Mouse (Mus musculus) liver, postnatal 0 days (tissue): ENCODE data around the gene Pomgnt2. TPM values are rescaled to one million over a fixed set of nuclear protein-coding genes. Genes with fewer than 3 reads are reported as not detected.
A peak's percentile ranks its signal among the peaks of the same experiment; 100 is the strongest.

ENCODE experiments used
- ATAC-seq: fragments of 200-750 bp; cut with Nextera tagmentation; 2 replicates; pipeline ENCODE4 v1.8.0; 2017; ENCODE audit warnings: mild to moderate bottlenecking, moderate library complexity
- DNase-seq: peaks from one replicate; pipeline ENCODE4 v3.0.0-alpha.2; 2016
- H3K27ac ChIP-seq: fragments of 300-500 bp; sonication (generic); 2 replicates; pipeline ENCODE4 v1.5.1; 2014; ENCODE audit warnings: antibody characterized with exemption, moderate library complexity, mild to moderate bottlenecking, low read depth
- H3K27me3 ChIP-seq: fragments of 300-500 bp; sonication (generic); 2 replicates; pipeline ENCODE4 v1.6.1; 2014; ENCODE audit warnings: low read length, control low read depth, mixed read lengths; ENCODE audit not compliant: insufficient read depth
- H3K36me3 ChIP-seq: fragments of 300-500 bp; sonication (generic); replicated peaks from 2 replicates; pipeline ENCODE4 v1.6.1; 2014; ENCODE audit warnings: mild to moderate bottlenecking, control low read depth, low read length, moderate library complexity, mixed read lengths; ENCODE audit not compliant: insufficient read depth
- H3K4me1 ChIP-seq: fragments of 300-500 bp; sonication (generic); 2 replicates; pipeline ENCODE4 v1.6.1; 2014; ENCODE audit warnings: antibody characterized with exemption, mild to moderate bottlenecking, control low read depth; ENCODE audit not compliant: insufficient read depth
- H3K4me2 ChIP-seq: fragments of 300-500 bp; sonication (generic); 2 replicates; pipeline ENCODE4 v1.6.1; 2014; ENCODE audit warnings: low read depth, mild to moderate bottlenecking, low read length, moderate library complexity, mixed read lengths
- H3K4me3 ChIP-seq: fragments of 300-500 bp; sonication (generic); 2 replicates; pipeline ENCODE4 v1.5.1; 2014; ENCODE audit warnings: low read depth, low read length
- H3K9ac ChIP-seq: fragments of 300-500 bp; sonication (generic); replicated peaks from 2 replicates; pipeline ENCODE4 v1.6.1; 2014; ENCODE audit warnings: mild to moderate bottlenecking, moderate library complexity
- H3K9me3 ChIP-seq: fragments of 300-500 bp; sonication (generic); 2 replicates; pipeline ENCODE4 v1.6.1; 2016; ENCODE audit warnings: mild to moderate bottlenecking, control low read depth, low read length, mixed read lengths
- CTCF ChIP-seq: sonication (generic); IDR thresholded peaks from 2 replicates; pipeline ENCODE4 v1.5.1; 2016; ENCODE audit warnings: antibody characterized with exemption, low read depth
- EP300 ChIP-seq: IDR thresholded peaks from 2 replicates; pipeline ENCODE4 v1.6.1; 2016; ENCODE audit warnings: antibody characterized with exemption, low read depth, mild to moderate bottlenecking
- WGBS: fragments of 180-500 bp; shearing (Covaris S2); extraction: QIAGEN DNeasy Blood & Tissue Kit; methylation state at CpG from one replicate; pipeline ENCODE4 v1.1.7; 2014; ENCODE audit not compliant: insufficient replicate concordance; 5-methylcytosine and 5-hydroxymethylcytosine counted together
- polyA plus RNA-seq: library from polyadenylated mRNA; unstranded; fragments of >200 nt; fragmentation: Nextera tagmentation; extraction: Ambion mirVana; gene quantifications from 2 replicates; pipeline ENCODE4 v1.2.1, GENCODE M21; 2015

Pomgnt2 gene
- polyA plus RNA-seq, 1 experiment from 2014 or later: 3.6 TPM

DNA sequence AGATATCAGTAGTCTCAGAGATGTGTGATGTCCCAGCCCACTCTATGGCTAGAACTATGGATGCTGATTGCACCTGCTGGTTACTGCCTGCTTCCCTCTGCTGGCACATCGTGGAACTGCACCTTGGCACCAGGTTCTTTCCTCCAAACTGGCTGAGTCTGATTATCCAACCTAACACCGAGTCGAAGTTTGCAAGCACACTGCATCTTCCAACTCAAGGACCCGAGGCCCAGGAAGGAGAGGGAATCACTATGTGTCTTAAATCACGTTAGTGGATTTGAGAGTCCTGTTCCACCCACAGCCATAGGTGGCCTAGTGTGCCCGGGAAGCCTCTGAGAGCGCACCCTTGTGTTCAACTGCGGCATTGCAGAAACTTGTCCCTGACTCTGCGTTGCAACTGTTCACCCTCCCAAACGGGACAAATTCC lies 17.3 kb upstream of the Pomgnt2 start:
- Histone ChIP-seq H3K27ac (no peak overlapping the region), H3K9ac (no peak overlapping the region), H3K4me3 (no peak overlapping the region), H3K9me3 (no peaks in the 10 kb centered on the region), H3K27me3 (no peaks in the 10 kb centered on the region), H3K4me2 (no peak overlapping the region), H3K4me1 (no peaks in the 10 kb centered on the region), H3K36me3 (no peaks in the 10 kb centered on the region)
- ATAC-seq (peak; percentile 68), DNase-seq (peak; percentile 87)
- WGBS: 12% methylated on average over 10 of the region's 10 CpGs
- no peak for TF ChIP-seq EP300
- TF ChIP-seq CTCF: peak; percentile 86

DNA sequence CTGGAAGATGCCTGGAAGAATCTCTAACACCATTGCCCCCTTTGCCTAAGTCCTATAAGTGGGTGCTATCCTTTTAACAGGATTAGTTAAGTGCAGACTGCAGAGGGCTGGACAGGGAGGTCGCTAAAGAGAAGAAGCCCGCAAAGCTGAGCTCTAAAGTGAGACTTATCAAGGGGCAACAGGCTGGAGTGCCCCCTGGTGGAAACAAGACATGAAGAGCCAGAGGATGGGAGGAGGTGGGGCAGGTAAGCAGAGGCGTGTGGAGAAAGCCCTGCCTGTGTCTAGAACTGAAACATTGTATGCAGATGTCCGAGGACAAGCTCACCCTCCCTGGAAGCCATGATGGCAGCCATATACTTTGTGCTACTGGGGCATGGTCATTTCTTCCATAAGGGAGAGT lies 16.7 kb upstream of the Pomgnt2 start:
- no peaks in the 10 kb centered on the region for H3K4me1 ChIP-seq
- no peaks in the 10 kb centered on the region for H3K9me3 ChIP-seq
- DNase-seq: no peak
- H3K4me2 ChIP-seq: no peak overlapping the region
- TF ChIP-seq EP300 (no peak), CTCF (no peak)
- H3K27me3 ChIP-seq: no peaks in the 10 kb centered on the region
- H3K4me3 ChIP-seq: no peak overlapping the region
- no peak overlapping the region for H3K27ac ChIP-seq
- ATAC-seq: no peak
- no peak overlapping the region for H3K9ac ChIP-seq
- no peaks in the 10 kb centered on the region for H3K36me3 ChIP-seq
- WGBS: 65% methylated on average over 4 of the region's 4 CpGs

DNA sequence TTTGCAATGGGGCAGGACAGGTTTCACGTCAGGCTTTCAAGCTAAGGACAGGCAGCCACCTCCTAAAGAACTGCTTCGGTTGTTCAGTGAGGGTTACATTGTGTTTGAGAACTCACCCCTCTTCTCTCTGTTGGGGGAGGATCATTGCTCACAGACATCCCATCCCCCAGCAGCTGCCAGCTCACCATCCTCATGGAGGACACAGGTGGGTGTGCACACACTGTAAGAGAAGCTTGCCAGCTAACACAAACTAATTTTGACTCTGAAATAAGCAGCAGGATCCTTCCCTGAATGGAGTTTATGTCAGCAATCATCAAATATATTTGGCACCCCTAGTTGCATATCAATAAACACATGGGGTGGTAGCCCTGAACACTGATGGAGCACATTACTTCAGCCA lies 15.9 kb upstream of the Pomgnt2 start:
- Histone ChIP-seq H3K4me3 (no peak overlapping the region), H3K4me2 (no peak overlapping the region), H3K36me3 (no peaks in the 10 kb centered on the region), H3K27me3 (no peaks in the 10 kb centered on the region), H3K9ac (no peak overlapping the region), H3K4me1 (no peaks in the 10 kb centered on the region), H3K27ac (no peak overlapping the region), H3K9me3 (no peaks in the 10 kb centered on the region)
- TF ChIP-seq EP300 (no peak), CTCF (no peak)
- WGBS: 66% methylated on average over 2 of the region's 2 CpGs
- no peak for ATAC-seq
- DNase-seq: no peak

DNA sequence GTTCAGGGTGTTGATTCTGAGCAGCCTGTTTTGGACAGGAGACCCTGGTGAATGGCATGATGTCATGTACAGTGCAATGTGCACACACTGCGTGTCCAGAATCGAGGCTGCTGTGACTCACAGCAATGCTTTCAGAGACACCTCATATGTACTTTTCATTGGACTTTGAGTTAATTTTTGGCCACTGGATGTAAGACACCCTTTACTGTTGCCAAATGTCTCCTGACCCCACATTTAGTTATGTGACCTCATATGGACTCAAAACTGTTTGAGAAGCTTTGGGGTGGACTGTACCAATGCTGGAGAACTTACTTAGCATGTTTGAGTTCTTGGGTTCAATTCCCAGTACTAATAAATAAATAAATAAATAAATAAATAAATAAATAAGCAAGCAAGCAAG lies 13.8 kb upstream of the Pomgnt2 start:
- Histone ChIP-seq H3K27ac (no peak overlapping the region), H3K4me1 (no peaks in the 10 kb centered on the region), H3K27me3 (no peaks in the 10 kb centered on the region), H3K9me3 (no peaks in the 10 kb centered on the region), H3K9ac (no peak overlapping the region), H3K4me2 (no peak overlapping the region), H3K4me3 (no peak overlapping the region), H3K36me3 (no peaks in the 10 kb centered on the region)
- DNase-seq (no peak), ATAC-seq (no peak)
- TF ChIP-seq CTCF: no peak
- no peak for TF ChIP-seq EP300
- 74% methylated on average over 2 of the region's 2 CpGs for WGBS

DNA sequence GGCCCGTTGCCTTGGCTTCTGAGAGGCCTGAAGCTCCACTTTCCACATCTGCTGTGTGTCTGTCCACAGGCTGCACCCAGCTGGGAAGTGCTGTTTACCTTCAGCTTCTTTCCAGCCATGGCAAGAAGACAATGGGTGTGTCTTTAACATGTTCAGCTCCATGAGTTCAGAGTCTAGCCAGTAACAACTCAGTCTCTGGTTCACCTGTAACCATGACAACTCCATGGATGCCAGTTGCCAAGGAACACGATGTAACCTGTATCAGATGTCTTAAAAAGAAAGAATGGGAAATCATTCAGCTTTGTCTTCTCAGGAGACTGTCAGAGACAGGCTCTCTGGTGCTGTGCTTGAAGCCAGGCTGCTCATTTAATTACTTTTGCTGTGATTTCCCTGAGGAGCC lies 12.0 kb upstream of the Pomgnt2 start:
- H3K27ac ChIP-seq: no peak overlapping the region
- no peak overlapping the region for H3K4me3 ChIP-seq
- no peak for DNase-seq
- H3K9me3 ChIP-seq: no peaks in the 10 kb centered on the region
- H3K4me2 ChIP-seq: no peak overlapping the region
- H3K27me3 ChIP-seq: no peaks in the 10 kb centered on the region
- 41% methylated on average over 2 of the region's 2 CpGs for WGBS
- TF ChIP-seq CTCF (no peak), EP300 (no peak)
- H3K9ac ChIP-seq: no peak overlapping the region
- H3K36me3 ChIP-seq: no peaks in the 10 kb centered on the region
- H3K4me1 ChIP-seq: no peaks in the 10 kb centered on the region
- ATAC-seq: no peak

DNA sequence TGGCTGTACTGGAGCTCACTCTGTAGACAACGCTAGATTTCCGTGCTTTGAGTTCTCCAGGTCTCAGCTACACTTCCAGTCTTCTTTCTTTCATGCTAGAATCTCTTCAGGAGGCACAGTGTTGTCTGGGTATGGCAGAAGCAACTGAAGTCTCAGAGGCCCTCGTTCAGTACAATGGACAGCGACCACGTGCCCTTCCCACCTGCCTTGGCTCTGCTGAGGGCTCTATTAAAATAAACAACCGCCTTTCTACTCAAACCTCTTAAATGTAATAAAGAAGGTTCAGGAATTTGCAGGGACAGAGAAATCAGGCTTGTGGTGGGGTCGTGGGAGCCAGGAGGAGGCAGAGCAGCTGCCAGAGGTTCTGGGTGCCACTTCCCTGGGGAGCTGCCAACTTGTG lies 9.7 kb upstream of the Pomgnt2 start:
- no peak overlapping the region for H3K4me2 ChIP-seq

DNA sequence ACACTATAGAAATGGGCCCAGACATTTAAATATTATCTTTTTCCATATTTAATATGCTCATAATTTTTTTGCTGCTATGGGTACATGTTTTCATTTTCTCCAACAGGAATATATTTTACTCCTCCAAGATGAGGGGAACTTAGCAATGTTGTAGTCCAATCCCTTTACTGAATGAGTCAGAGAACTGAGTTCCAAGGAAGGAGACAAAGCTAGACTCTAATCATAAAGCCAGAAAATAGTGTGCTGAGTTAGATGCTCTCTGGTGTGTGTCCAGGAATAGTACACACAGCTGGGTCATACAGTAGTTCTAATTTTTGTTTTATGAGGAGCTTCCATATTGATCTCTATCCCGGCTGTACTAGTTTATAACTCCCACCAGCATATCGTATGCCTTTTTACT lies 9.3 kb upstream of the Pomgnt2 start:
- Histone ChIP-seq H3K9ac (no peak overlapping the region), H3K4me1 (no peaks in the 10 kb centered on the region), H3K27me3 (no peaks in the 10 kb centered on the region), H3K4me2 (no peak overlapping the region), H3K4me3 (no peak overlapping the region), H3K27ac (no peak overlapping the region), H3K36me3 (no peaks in the 10 kb centered on the region), H3K9me3 (no peaks in the 10 kb centered on the region)
- WGBS: 75% methylated on average over 2 of the region's 2 CpGs
- DNase-seq: no peak
- no peak for ATAC-seq
- TF ChIP-seq CTCF (no peak), EP300 (no peak)

More for the DNA sequence above, 9.7 kb upstream of the Pomgnt2 start:
- 8% methylated on average over 7 of the region's 7 CpGs for WGBS
- Histone ChIP-seq H3K9ac (no peak overlapping the region), H3K36me3 (no peaks in the 10 kb centered on the region), H3K9me3 (no peaks in the 10 kb centered on the region), H3K4me1 (no peaks in the 10 kb centered on the region), H3K27me3 (no peaks in the 10 kb centered on the region), H3K4me3 (no peak overlapping the region), H3K27ac (no peak overlapping the region)
- ATAC-seq (no peak), DNase-seq (peak; percentile 57)
- TF ChIP-seq EP300: no peak
- TF ChIP-seq CTCF: no peak
